Mouse (Mus musculus): ENCODE measurements around the gene Kazn. TPM values are rescaled to one million over a fixed set of nuclear protein-coding genes. Genes with fewer than 3 reads are reported as not detected.
A peak's percentile ranks its signal among the peaks of the same experiment; 100 is the strongest.

Gene Kazn
- polyA plus RNA-seq, 1 experiment from 2014 or later, result 5.8 TPM

GRCm38 (mm10) chr4:142065835-142066234, 173.4 kb downstream of the Kazn start:
- WGBS (ENCODE audit: insufficient replicate concordance), result 34% methylated on average over 6 of the region's 6 CpGs
- no peak for ATAC-seq (replicated peaks; ENCODE audit: insufficient number of reproducible peaks, low FRiP score, low TSS enrichment)
- Histone ChIP-seq H3K4me1 (ENCODE audit: control insufficient read depth, insufficient read depth, low read length) (peaks cover 27% of the 10 kb centered on the region), H3K27me3 (ENCODE audit: control insufficient read depth, insufficient read depth, low read length) (no peaks in the 10 kb centered on the region), H3K36me3 (ENCODE audit: control insufficient read depth, insufficient read depth, low read length) (no peaks in the 10 kb centered on the region), H3K9ac (ENCODE audit: low read depth, low read length) (no peak overlapping the region), H3K9me3 (replicated peaks; ENCODE audit: control insufficient read depth, low read length) (no peaks in the 10 kb centered on the region), H3K4me3 (ENCODE audit: low read depth, low read length) (no peak overlapping the region), H3K27ac (ENCODE audit: low read depth, low read length) (no peak overlapping the region; the same call in 1 of the 2 replicates), H3K4me2 (no peak overlapping the region)

GRCm38 (mm10) chr4:142065270-142065669, 173.9 kb downstream of the Kazn start:
- Histone ChIP-seq H3K4me2 (no peak overlapping the region), H3K9me3 (replicated peaks; ENCODE audit: control insufficient read depth, low read length) (no peaks in the 10 kb centered on the region), H3K9ac (ENCODE audit: low read depth, low read length) (no peak overlapping the region), H3K27me3 (ENCODE audit: control insufficient read depth, insufficient read depth, low read length) (no peaks in the 10 kb centered on the region), H3K4me3 (ENCODE audit: low read depth, low read length) (no peak overlapping the region), H3K27ac (ENCODE audit: low read depth, low read length) (no peak overlapping the region), H3K4me1 (ENCODE audit: control insufficient read depth, insufficient read depth, low read length) (peaks cover 30% of the 10 kb centered on the region), H3K36me3 (ENCODE audit: control insufficient read depth, insufficient read depth, low read length) (no peaks in the 10 kb centered on the region)
- 69% methylated on average over 8 of the region's 8 CpGs for WGBS (ENCODE audit: insufficient replicate concordance)
- no peak for ATAC-seq (replicated peaks; ENCODE audit: insufficient number of reproducible peaks, low FRiP score, low TSS enrichment)

- H3K27me3 ChIP-seq (ENCODE audit: control insufficient read depth, insufficient read depth, low read length), result no peaks in the 10 kb centered on the region
- no peaks in the 10 kb centered on the region for H3K36me3 ChIP-seq (ENCODE audit: control insufficient read depth, insufficient read depth, low read length)
- WGBS (ENCODE audit: insufficient replicate concordance), result 88% methylated on average over 11 of the region's 11 CpGs
- H3K4me3 ChIP-seq (ENCODE audit: low read depth, low read length), result no peak overlapping the region
- no peak overlapping the region for H3K27ac ChIP-seq (ENCODE audit: low read depth, low read length)
- H3K9ac ChIP-seq (ENCODE audit: low read depth, low read length), result no peak overlapping the region
- ATAC-seq (replicated peaks; ENCODE audit: insufficient number of reproducible peaks, low FRiP score, low TSS enrichment), result no peak
- no peaks in the 10 kb centered on the region for H3K9me3 ChIP-seq (replicated peaks; ENCODE audit: control insufficient read depth, low read length)
- H3K4me1 ChIP-seq (ENCODE audit: control insufficient read depth, insufficient read depth, low read length), result peaks cover 30% of the 10 kb centered on the region
- no peak overlapping the region for H3K4me2 ChIP-seq
These were observed 174.5 kb downstream of the Kazn start for GRCm38 (mm10) chr4:142064582-142065228.

GRCm38 (mm10) chr4:142063057-142063534, 176.1 kb downstream of the Kazn start:
- H3K4me2 ChIP-seq, result no peak overlapping the region
- H3K36me3 ChIP-seq (ENCODE audit: control insufficient read depth, insufficient read depth, low read length), result no peaks in the 10 kb centered on the region
- H3K9me3 ChIP-seq (replicated peaks; ENCODE audit: control insufficient read depth, low read length), result no peaks in the 10 kb centered on the region
- 83% methylated on average over 8 of the region's 8 CpGs for WGBS (ENCODE audit: insufficient replicate concordance)
- no peaks in the 10 kb centered on the region for H3K27me3 ChIP-seq (ENCODE audit: control insufficient read depth, insufficient read depth, low read length)
- ATAC-seq (replicated peaks; ENCODE audit: insufficient number of reproducible peaks, low FRiP score, low TSS enrichment), result no peak
- no peak overlapping the region for H3K9ac ChIP-seq (ENCODE audit: low read depth, low read length)
- peaks cover 31% of the 10 kb centered on the region for H3K4me1 ChIP-seq (ENCODE audit: control insufficient read depth, insufficient read depth, low read length)
- no peak overlapping the region for H3K4me3 ChIP-seq (ENCODE audit: low read depth, low read length)
- no peak overlapping the region for H3K27ac ChIP-seq (ENCODE audit: low read depth, low read length)

GRCm38 (mm10) chr4:142061485-142062240, 177.5 kb downstream of the Kazn start:
- WGBS (ENCODE audit: insufficient replicate concordance), result 66% methylated on average over 23 of the region's 23 CpGs
- Histone ChIP-seq H3K27me3 (ENCODE audit: control insufficient read depth, insufficient read depth, low read length) (no peaks in the 10 kb centered on the region), H3K9me3 (replicated peaks; ENCODE audit: control insufficient read depth, low read length) (no peaks in the 10 kb centered on the region), H3K4me1 (ENCODE audit: control insufficient read depth, insufficient read depth, low read length) (peaks cover 41% of the 10 kb centered on the region), H3K4me2 (no peak overlapping the region), H3K36me3 (ENCODE audit: control insufficient read depth, insufficient read depth, low read length) (no peaks in the 10 kb centered on the region), H3K4me3 (ENCODE audit: low read depth, low read length) (no peak overlapping the region), H3K27ac (ENCODE audit: low read depth, low read length) (peak overlapping the region; percentile 46), H3K9ac (ENCODE audit: low read depth, low read length) (no peak overlapping the region)
- no peak for ATAC-seq (replicated peaks; ENCODE audit: insufficient number of reproducible peaks, low FRiP score, low TSS enrichment)

GRCm38 (mm10) chr4:142060455-142061378, 178.5 kb downstream of the Kazn start:
- no peaks in the 10 kb centered on the region for H3K36me3 ChIP-seq (ENCODE audit: control insufficient read depth, insufficient read depth, low read length)
- H3K9ac ChIP-seq (ENCODE audit: low read depth, low read length), result no peak overlapping the region
- H3K27ac ChIP-seq (ENCODE audit: low read depth, low read length), result peak overlapping the region; percentile 46
- H3K4me2 ChIP-seq, result no peak overlapping the region
- H3K4me3 ChIP-seq (ENCODE audit: low read depth, low read length), result no peak overlapping the region
- H3K9me3 ChIP-seq (replicated peaks; ENCODE audit: control insufficient read depth, low read length), result no peaks in the 10 kb centered on the region
- WGBS (ENCODE audit: insufficient replicate concordance), result 66% methylated on average over 18 of the region's 18 CpGs
- peaks cover 32% of the 10 kb centered on the region for H3K4me1 ChIP-seq (ENCODE audit: control insufficient read depth, insufficient read depth, low read length)
- H3K27me3 ChIP-seq (ENCODE audit: control insufficient read depth, insufficient read depth, low read length), result no peaks in the 10 kb centered on the region
- ATAC-seq (replicated peaks; ENCODE audit: insufficient number of reproducible peaks, low FRiP score, low TSS enrichment), result no peak

- Histone ChIP-seq H3K9ac (ENCODE audit: low read depth, low read length) (no peak overlapping the region), H3K9me3 (replicated peaks; ENCODE audit: control insufficient read depth, low read length) (no peaks in the 10 kb centered on the region), H3K4me2 (no peak overlapping the region), H3K4me1 (ENCODE audit: control insufficient read depth, insufficient read depth, low read length) (peaks cover 31% of the 10 kb centered on the region), H3K4me3 (ENCODE audit: low read depth, low read length) (no peak overlapping the region), H3K36me3 (ENCODE audit: control insufficient read depth, insufficient read depth, low read length) (no peaks in the 10 kb centered on the region), H3K27ac (ENCODE audit: low read depth, low read length) (no peak overlapping the region), H3K27me3 (ENCODE audit: control insufficient read depth, insufficient read depth, low read length) (no peaks in the 10 kb centered on the region)
- no peak for ATAC-seq (replicated peaks; ENCODE audit: insufficient number of reproducible peaks, low FRiP score, low TSS enrichment)
- 92% methylated on average over 8 of the region's 8 CpGs for WGBS (ENCODE audit: insufficient replicate concordance)
These were observed 179.4 kb downstream of the Kazn start for GRCm38 (mm10) chr4:142059841-142060193.

- 69% methylated on average over 13 of the region's 13 CpGs for WGBS (ENCODE audit: insufficient replicate concordance)
- Histone ChIP-seq H3K27me3 (ENCODE audit: control insufficient read depth, insufficient read depth, low read length) (no peaks in the 10 kb centered on the region), H3K4me2 (no peak overlapping the region), H3K9ac (ENCODE audit: low read depth, low read length) (no peak overlapping the region), H3K9me3 (replicated peaks; ENCODE audit: control insufficient read depth, low read length) (no peaks in the 10 kb centered on the region), H3K36me3 (ENCODE audit: control insufficient read depth, insufficient read depth, low read length) (no peaks in the 10 kb centered on the region), H3K4me1 (ENCODE audit: control insufficient read depth, insufficient read depth, low read length) (peaks cover 36% of the 10 kb centered on the region), H3K4me3 (ENCODE audit: low read depth, low read length) (no peak overlapping the region), H3K27ac (ENCODE audit: low read depth, low read length) (0 out of 2 replicates have a peak overlapping the region, but pooled peaks have one; percentile 1)
- ATAC-seq (replicated peaks; ENCODE audit: insufficient number of reproducible peaks, low FRiP score, low TSS enrichment), result no peak
These were observed 179.9 kb downstream of the Kazn start for GRCm38 (mm10) chr4:142059113-142059840.
